Mouse (Mus musculus): ENCODE results near the gene Higd1a.

The Higd1a gene

DNA sequence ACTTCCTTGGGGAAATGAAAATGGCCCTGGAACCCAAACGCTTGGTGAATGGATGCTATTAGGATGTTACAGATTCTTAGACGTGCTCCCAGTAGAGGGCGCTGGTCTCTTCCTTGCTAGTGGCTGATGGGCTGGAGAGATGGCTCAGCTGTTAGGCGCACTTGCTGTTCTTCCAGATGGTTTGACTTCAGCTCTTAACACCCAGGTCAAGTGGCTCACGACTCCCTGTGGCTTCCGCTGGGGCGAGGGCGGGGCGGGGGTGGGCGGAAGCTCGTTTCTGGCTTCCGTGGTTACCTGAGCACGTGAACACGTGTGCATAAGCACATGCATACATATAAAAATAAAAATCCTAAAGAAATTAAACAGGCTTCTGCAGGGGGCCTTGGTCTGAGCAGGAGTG, 22.7 kb upstream of the Higd1a start:
- peak; percentile 68 to 73 for DNase-seq

- no peak for DNase-seq
Observed at GRCm38 (mm10) chr9:121877052-121877740, 19.0 kb upstream of the Higd1a start.

DNA sequence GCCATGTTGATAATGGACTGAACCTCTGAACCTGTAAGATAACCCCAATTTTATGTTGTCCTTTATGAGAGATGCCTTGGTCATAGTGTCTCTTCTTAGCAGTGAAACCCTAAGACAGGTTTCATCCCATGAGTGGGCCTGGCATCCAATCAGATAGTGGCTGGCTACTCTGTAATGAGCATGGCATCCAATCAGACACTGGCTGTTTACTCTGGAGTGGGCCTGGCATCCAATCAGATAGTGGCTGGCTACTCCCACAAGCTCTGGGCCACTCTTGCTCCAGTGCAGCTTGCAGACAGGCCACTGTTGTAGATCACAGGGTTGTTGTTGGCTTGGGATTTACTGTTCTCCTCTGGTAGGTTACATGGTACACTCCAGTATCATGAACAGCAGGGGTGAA, 15.4 kb upstream of the Higd1a start:
- no peak for DNase-seq

- DNase-seq = no peak
Observed at GRCm38 (mm10) chr9:121872062-121872683, 14.0 kb upstream of the Higd1a start.

DNA sequence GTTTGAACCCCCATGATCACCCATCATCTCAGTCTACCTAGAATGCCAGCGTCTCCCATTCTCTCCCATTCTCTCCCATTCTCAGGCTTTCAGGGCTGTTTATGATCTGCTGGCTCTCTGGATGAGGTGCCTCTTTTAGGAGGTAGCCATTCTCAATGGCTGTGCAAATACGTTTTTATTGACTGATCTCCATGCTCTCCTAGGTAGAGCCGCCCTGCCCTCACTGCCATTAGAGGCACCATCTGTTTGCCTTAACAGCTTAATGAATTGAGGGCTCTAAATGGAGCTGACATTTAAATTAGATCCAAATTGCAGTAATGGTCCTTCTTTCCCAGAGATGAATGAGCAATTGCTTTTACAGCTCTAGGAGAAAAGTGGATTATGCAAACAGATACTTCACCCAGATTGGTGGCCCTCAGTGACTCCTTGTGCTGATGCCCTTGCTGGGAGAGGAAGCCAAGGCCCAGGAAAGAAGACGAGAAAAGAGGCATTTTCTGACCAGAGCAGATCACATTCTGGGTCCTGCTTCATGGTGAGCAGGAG, 11.9 kb upstream of the Higd1a start:
- no peak for DNase-seq

GRCm38 (mm10) chr9:121869432-121869831, 11.3 kb upstream of the Higd1a start:
- no peak for DNase-seq

GRCm38 (mm10) chr9:121868236-121868635, 10.1 kb upstream of the Higd1a start:
- DNase-seq = no peak

- no peak for DNase-seq
Observed at GRCm38 (mm10) chr9:121867632-121868031, 9.5 kb upstream of the Higd1a start.

- DNase-seq = no peak
Observed at GRCm38 (mm10) chr9:121865425-121866008, 7.4 kb upstream of the Higd1a start.

GRCm38 (mm10) chr9:121864837-121865236, 6.7 kb upstream of the Higd1a start:
- no peak for DNase-seq

DNA sequence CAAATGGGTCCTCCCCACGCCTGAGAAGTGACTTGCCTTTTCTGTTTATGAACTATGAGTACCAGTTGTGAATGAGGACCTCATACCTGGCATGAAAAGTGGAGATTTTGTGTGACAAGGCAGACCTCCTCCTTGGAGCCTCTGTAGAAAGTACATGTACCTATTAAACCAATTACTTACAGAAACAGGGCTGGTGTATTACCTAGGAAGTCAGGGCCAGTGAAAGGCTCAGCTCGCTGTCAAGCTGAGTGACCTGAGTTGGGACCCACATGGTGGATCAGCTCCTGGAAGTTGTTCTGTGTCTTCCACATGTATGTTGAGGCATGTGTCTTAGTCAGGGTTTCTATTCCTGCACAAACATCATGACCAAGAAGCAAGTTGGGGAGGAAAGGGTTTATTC, 2.8 kb upstream of the Higd1a start:
- no peak for DNase-seq

DNA sequence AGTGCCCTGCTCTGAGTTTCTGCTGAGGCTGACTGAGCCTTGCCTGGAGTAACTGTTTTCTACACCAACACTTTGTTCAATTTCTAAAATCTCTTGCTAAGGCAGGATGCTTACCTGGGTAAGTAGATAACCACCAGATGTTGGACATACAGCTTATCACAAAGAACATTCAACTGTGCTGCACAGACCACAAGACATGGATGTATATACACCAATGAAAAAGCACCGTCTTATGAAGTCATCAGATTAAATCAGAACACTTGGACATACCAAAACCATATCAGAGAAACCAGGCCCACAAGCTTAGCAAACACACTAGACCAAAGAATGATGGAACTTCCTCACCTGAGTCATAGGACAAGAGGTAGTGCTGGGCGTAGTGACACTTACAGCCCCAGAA, 1.2 kb upstream of the Higd1a start:
- DNase-seq = no peak

GRCm38 (mm10) chr9:121857474-121858152, 549 bp downstream of the Higd1a start:
- peak; percentile 98 to 99 for DNase-seq

- no peak for DNase-seq
Observed at GRCm38 (mm10) chr9:121856649-121857416, 1.3 kb downstream of the Higd1a start.

- DNase-seq = no peak
Observed at GRCm38 (mm10) chr9:121854246-121854645, 3.9 kb downstream of the Higd1a start.

- DNase-seq = no peak
Observed at GRCm38 (mm10) chr9:121847842-121848241, 10.3 kb downstream of the Higd1a start.

DNA sequence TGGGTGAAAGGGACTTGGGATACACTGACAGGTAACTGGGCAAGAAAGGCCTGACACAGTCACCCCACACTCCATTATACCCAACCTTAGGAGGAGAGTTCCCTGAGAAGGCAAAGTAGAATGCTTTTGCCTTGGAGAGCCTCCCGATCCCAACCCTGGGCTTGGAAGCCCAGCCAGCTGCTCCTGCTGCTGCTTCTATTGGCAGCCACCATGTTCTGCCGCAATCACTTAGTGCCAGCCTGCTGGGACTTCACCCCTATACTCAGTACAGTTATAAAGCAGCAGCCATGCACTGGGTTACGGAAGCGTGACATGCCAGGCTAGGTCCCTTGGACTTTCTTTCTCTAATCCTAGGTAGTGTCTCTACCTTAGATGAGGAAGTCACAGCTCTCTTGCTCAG, 11.0 kb downstream of the Higd1a start:
- DNase-seq = no peak

DNA sequence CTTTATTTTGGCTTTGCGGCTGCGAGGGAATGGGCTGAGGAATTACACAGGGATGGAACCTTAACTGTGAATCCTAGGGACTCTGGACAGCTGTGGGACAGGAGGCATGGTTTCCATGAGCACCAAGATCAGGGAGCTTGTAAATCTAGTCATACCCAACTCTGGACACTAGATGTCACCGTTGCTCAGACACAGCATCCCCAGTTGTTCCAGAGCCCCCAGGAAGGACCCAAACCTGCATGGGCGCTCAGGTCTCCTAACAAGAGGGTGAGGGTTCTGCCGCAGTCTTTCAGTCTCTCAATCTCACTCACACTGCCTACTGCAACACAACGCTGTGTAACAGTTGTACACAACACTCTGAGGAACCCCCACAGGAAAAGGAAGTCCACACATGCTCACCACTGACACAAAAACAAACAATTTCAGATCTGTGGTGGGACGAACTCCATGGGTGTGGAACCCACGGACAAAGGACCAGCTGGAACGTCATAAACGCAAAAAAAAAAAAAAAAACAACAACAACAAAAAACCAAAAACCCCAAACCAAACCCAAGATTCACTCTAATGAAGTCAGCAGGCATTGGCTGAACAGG, 11.5 kb downstream of the Higd1a start:
- DNase-seq = peak; percentile 15 to 28

DNA sequence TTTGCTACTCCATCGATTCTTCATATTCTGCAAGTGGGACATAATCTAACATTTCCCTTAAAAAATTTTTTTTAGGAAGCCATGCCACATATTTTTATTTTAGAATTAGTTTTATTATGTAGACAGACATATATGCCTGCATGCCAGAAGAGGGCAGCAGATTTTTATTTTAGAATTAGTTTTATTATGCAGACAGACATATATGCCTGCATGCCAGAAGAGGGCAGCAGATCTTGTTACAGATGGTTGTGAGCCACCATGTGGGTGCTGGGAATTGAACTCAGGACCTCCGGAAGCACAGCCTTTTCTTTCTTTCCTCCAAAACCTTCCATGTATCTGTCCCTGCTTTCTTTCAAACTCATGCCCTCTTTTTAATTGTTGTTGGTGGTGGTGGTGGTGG, 15.2 kb downstream of the Higd1a start:
- no peak for DNase-seq

- DNase-seq = no peak
Observed at GRCm38 (mm10) chr9:121839622-121839965, 18.6 kb downstream of the Higd1a start.

GRCm38 (mm10) chr9:121838829-121839621, 19.1 kb downstream of the Higd1a start, which contains the start of gene Ccdc13:
Gene Ccdc13, minus strand, starts transcription at chr9:121839461.
- DNase-seq = peak; percentile 80 to 84
